Comparison of ENCODE assay signal across 8 mouse cellular contexts in the genomic region with DNA sequence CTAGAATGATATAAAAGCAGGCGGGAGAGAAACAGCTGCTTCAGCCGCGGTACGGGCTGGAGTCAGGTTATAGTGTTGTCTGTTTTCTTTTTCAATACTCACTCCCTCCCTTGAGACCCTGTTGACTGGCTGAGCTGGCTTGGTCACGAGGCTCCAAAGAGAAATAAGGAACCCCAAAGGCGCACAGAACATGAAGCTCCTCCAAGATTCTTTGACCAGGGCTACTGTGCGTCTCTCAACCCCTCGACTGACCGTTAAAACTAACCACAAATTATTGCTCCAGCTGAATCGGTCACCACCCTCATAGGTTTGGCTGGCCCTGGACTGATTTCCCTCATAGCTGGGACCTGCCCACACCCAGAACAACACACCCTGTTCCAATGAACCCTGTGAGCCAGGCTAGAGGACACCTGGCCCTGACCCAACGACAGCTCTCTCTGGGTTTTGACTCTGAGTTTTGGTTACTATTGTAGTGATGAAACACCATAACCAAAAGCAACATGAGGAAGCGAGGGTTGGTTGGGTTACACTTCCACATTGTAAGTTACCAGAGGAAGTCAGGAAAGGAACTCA. TPM values are rescaled to one million over a fixed set of nuclear protein-coding genes. Genes with fewer than 3 reads are reported as not detected.
DNase-seq lines count a peak whose midpoint lies in the region; ATAC-seq and TF ChIP-seq lines count a peak whose summit lies in the region.

No protein-coding gene starts in this region.

- peak overlapping the region; percentile 62 for H3K27ac ChIP-seq in liver, adult 2 months (replicated peaks; ENCODE audit: insufficient read depth, low read depth, low read length)
- H3K27ac ChIP-seq in spleen, adult 2 months (ENCODE audit: insufficient read depth, low read length), result peak overlapping the region; percentile 93
- no peak overlapping the region for H3K27ac ChIP-seq in neural tube, embryonic 15.5 days (replicated peaks)

- peak; percentile 53 to 55 for DNase-seq in lung, adult 18-20 months
- no peak for DNase-seq in lung, adult 2 months
- peak; percentile 89 for DNase-seq in liver, adult 2 months (ENCODE audit: extremely low read depth, low read depth, low spot score)
- no peak for DNase-seq in spleen, adult 2 months (ENCODE audit: low read depth in 1 of 2, low spot score in 2 of 2)
- DNase-seq in thymus, postnatal 4 days, result no peak
- DNase-seq in layer of hippocampus, postnatal 36 days, result no peak

- no peak for TF ChIP-seq CTCF in lung, adult 2 months (IDR thresholded peaks at IDR 0.05; ENCODE audit: insufficient read depth, low read length)
- TF ChIP-seq CTCF in liver, adult 2 months (IDR thresholded peaks at IDR 0.05; ENCODE audit: low read depth, low read length), result no peak
- TF ChIP-seq CTCF in spleen, adult 2 months (IDR thresholded peaks at IDR 0.05; ENCODE audit: extremely low read depth, insufficient read depth, insufficient read length, insufficient replicate concordance), result no peak

- no peaks in the 10 kb centered on the region for H3K36me3 ChIP-seq in liver, adult 2 months (ENCODE audit: control insufficient read depth, insufficient read depth, low read length)
- peaks cover 12% of the 10 kb centered on the region for H3K36me3 ChIP-seq in spleen, adult 2 months (ENCODE audit: control insufficient read depth, insufficient read depth, low read length)
- H3K36me3 ChIP-seq in neural tube, embryonic 15.5 days, result no peaks in the 10 kb centered on the region

- H3K4me1 ChIP-seq in lung, adult 2 months (ENCODE audit: control insufficient read depth, insufficient read depth, low read length), result peaks cover 6% of the 10 kb centered on the region
- peaks cover 21% of the 10 kb centered on the region for H3K4me1 ChIP-seq in liver, adult 2 months (ENCODE audit: control insufficient read depth, insufficient read depth, low read length)
- H3K4me1 ChIP-seq in spleen, adult 2 months (ENCODE audit: control insufficient read depth, insufficient read depth, insufficient read length), result peaks cover 19% of the 10 kb centered on the region; the same call in 1 of the 2 replicates
- no peaks in the 10 kb centered on the region for H3K4me1 ChIP-seq in neural tube, embryonic 15.5 days

- H3K79me2 ChIP-seq in liver, adult 2 months (ENCODE audit: control insufficient read depth, insufficient read depth, low read length), result no peaks in the 10 kb centered on the region; the same call in 1 of the 2 replicates

- H3K27me3 ChIP-seq in liver, adult 2 months (ENCODE audit: control insufficient read depth, insufficient read depth, low read length), result no peaks in the 10 kb centered on the region
- no peaks in the 10 kb centered on the region for H3K27me3 ChIP-seq in spleen, adult 2 months (ENCODE audit: control insufficient read depth, insufficient read depth, low read length)
- H3K27me3 ChIP-seq in neural tube, embryonic 15.5 days (replicated peaks), result no peaks in the 10 kb centered on the region

- no peak overlapping the region for H3K9ac ChIP-seq in liver, adult 2 months (ENCODE audit: low read depth, low read length)
- H3K9ac ChIP-seq in neural tube, embryonic 15.5 days (replicated peaks), result no peak overlapping the region

- no peak overlapping the region for H3K4me2 ChIP-seq in neural tube, embryonic 15.5 days

- H3K9me3 ChIP-seq in neural tube, embryonic 15.5 days (replicated peaks), result no peaks in the 10 kb centered on the region

- WGBS in lung, adult 2 months, result 72% methylated on average over 12 of the region's 12 CpGs
- WGBS in liver, adult 2 months, result 51% methylated on average over 12 of the region's 12 CpGs
- 32% methylated on average over 12 of the region's 12 CpGs for WGBS in spleen, adult 2 months
- WGBS in neural tube, embryonic 15.5 days, result 76% methylated on average over 12 of the region's 12 CpGs

- peak; percentile 75 for ATAC-seq in erythroblast, adult 5-6 weeks (replicated peaks; ENCODE audit: low FRiP score, poor library complexity, severe bottlenecking)
- ATAC-seq in neural tube, embryonic 15.5 days (ENCODE audit: low FRiP score), result no peak

- no peak for TF ChIP-seq POLR2A in lung, adult 2 months (IDR thresholded peaks at IDR 0.05; ENCODE audit: borderline replicate concordance, extremely low read depth, low read depth, low read length)
- no peak for TF ChIP-seq POLR2A in liver, adult 2 months (IDR thresholded peaks at IDR 0.05; ENCODE audit: extremely low read depth, insufficient read depth, low read length)
- TF ChIP-seq POLR2A in spleen, adult 2 months (IDR thresholded peaks at IDR 0.05; ENCODE audit: low read depth, low read length), result no peak

- no peak overlapping the region for H3K4me3 ChIP-seq in lung, adult 2 months (replicated peaks; ENCODE audit: extremely low read depth, low read depth, low read length)
- H3K4me3 ChIP-seq in liver, adult 2 months (ENCODE audit: insufficient read depth, low read depth, low read length), result no peak overlapping the region
- 0 out of 2 replicates have a peak overlapping the region, but pooled peaks have one; percentile 12 for H3K4me3 ChIP-seq in spleen, adult 2 months (ENCODE audit: extremely low read depth, insufficient read depth, insufficient read length)
- no peak overlapping the region for H3K4me3 ChIP-seq in neural tube, embryonic 15.5 days (replicated peaks)

RNA-seq across cellular contexts. Expression of a gene that starts 0.8 kb away (rescaled TPM):
- polyA plus RNA-seq in lung, adult 2 months (2012; rRNA removed), result 51.1 and 56.8 TPM in 2 replicates
- total RNA-seq in erythroblast, adult 5-6 weeks (2015; ENCODE audit: low replicate concordance), result 634 and 677 TPM in 2 replicates
- 775 and 846 TPM in 2 replicates for total RNA-seq in erythroblast, adult 5-6 weeks (2017; ENCODE audit: low replicate concordance)
- 11.2 and 14.4 TPM in 2 replicates for total RNA-seq in liver, adult 2 months (2014; rRNA removed)
- 25.9 and 55.6 TPM in 2 replicates for polyA plus RNA-seq in liver, adult 2 months (2012; rRNA removed)
- 210 and 232 TPM in 2 replicates for polyA plus RNA-seq in spleen, adult 2 months (2012; rRNA removed)
- total RNA-seq in layer of hippocampus, postnatal 36 days (2021), result 1 to 10 TPM in 1 of 2 experiments, under 1 TPM in 1; 0.60 to 1.1 TPM
- 0.37 and 1.4 TPM in 2 replicates for polyA plus RNA-seq in neural tube, embryonic 15.5 days (2015; fragmentation: Nextera tagmentation; extraction: Ambion mirVana)

RNA-seq across cellular contexts. Expression of a gene that starts 30.2 kb away (rescaled TPM):
- polyA plus RNA-seq in lung, adult 2 months (2012; rRNA removed), result 8.9 and 14.8 TPM in 2 replicates
- total RNA-seq in erythroblast, adult 5-6 weeks (2015; ENCODE audit: low replicate concordance), result 3.6 and 8.8 TPM in 2 replicates
- total RNA-seq in erythroblast, adult 5-6 weeks (2017; ENCODE audit: low replicate concordance), result 2.3 and 2.5 TPM in 2 replicates
- total RNA-seq in liver, adult 2 months (2014; rRNA removed), result 14.8 and 15.2 TPM in 2 replicates
- 23.3 and 35.3 TPM in 2 replicates for polyA plus RNA-seq in liver, adult 2 months (2012; rRNA removed)
- polyA plus RNA-seq in spleen, adult 2 months (2012; rRNA removed), result 22.2 and 33.6 TPM in 2 replicates
- 10 to 100 TPM; 40.4 to 45.9 TPM for total RNA-seq in layer of hippocampus, postnatal 36 days (2021)
- polyA plus RNA-seq in neural tube, embryonic 15.5 days (2015; fragmentation: Nextera tagmentation; extraction: Ambion mirVana), result 68.2 and 79.2 TPM in 2 replicates

RNA-seq across cellular contexts. Expression of a gene that starts 31.5 kb away (rescaled TPM):
- polyA plus RNA-seq in lung, adult 2 months (2012; rRNA removed), result 0.09 TPM in 1 of 2 replicates, not detected in the other
- not detected in 2 replicates for total RNA-seq in erythroblast, adult 5-6 weeks (2015; ENCODE audit: low replicate concordance)
- total RNA-seq in erythroblast, adult 5-6 weeks (2017; ENCODE audit: low replicate concordance), result not detected in 2 replicates
- total RNA-seq in liver, adult 2 months (2014; rRNA removed), result not detected in 2 replicates
- not detected in 2 replicates for polyA plus RNA-seq in liver, adult 2 months (2012; rRNA removed)
- polyA plus RNA-seq in spleen, adult 2 months (2012; rRNA removed), result 5.4 and 10.5 TPM in 2 replicates
- total RNA-seq in layer of hippocampus, postnatal 36 days (2021), result 10 to 100 TPM; 17.6 to 28.1 TPM
- polyA plus RNA-seq in neural tube, embryonic 15.5 days (2015; fragmentation: Nextera tagmentation; extraction: Ambion mirVana), result 80.3 and 113 TPM in 2 replicates

RNA-seq across cellular contexts. Expression of a gene that starts 34.7 kb away (rescaled TPM):
- 35.0 and 49.1 TPM in 2 replicates for polyA plus RNA-seq in lung, adult 2 months (2012; rRNA removed)
- total RNA-seq in erythroblast, adult 5-6 weeks (2015; ENCODE audit: low replicate concordance), result 11.7 and 19.6 TPM in 2 replicates
- 11.1 and 11.2 TPM in 2 replicates for total RNA-seq in erythroblast, adult 5-6 weeks (2017; ENCODE audit: low replicate concordance)
- total RNA-seq in liver, adult 2 months (2014; rRNA removed), result 13.5 and 13.6 TPM in 2 replicates
- polyA plus RNA-seq in liver, adult 2 months (2012; rRNA removed), result 13.0 and 19.5 TPM in 2 replicates
- polyA plus RNA-seq in spleen, adult 2 months (2012; rRNA removed), result 58.0 and 69.5 TPM in 2 replicates
- 10 to 100 TPM; 40.6 to 40.8 TPM for total RNA-seq in layer of hippocampus, postnatal 36 days (2021)
- 37.4 and 40.6 TPM in 2 replicates for polyA plus RNA-seq in neural tube, embryonic 15.5 days (2015; fragmentation: Nextera tagmentation; extraction: Ambion mirVana)

RNA-seq across cellular contexts. Expression of a gene that starts 59.8 kb away (rescaled TPM):
- polyA plus RNA-seq in lung, adult 2 months (2012; rRNA removed), result 0.09 and 0.12 TPM in 2 replicates
- 1.0 and 4.0 TPM in 2 replicates for total RNA-seq in erythroblast, adult 5-6 weeks (2015; ENCODE audit: low replicate concordance)
- total RNA-seq in erythroblast, adult 5-6 weeks (2017; ENCODE audit: low replicate concordance), result 7.1 and 9.9 TPM in 2 replicates
- total RNA-seq in liver, adult 2 months (2014; rRNA removed), result 0.07 TPM in 1 of 2 replicates, not detected in the other
- 0.04 TPM in 1 of 2 replicates, not detected in the other for polyA plus RNA-seq in liver, adult 2 months (2012; rRNA removed)
- 0.22 TPM in 2 replicates for polyA plus RNA-seq in spleen, adult 2 months (2012; rRNA removed)
- under 1 TPM; 0.15 to 0.40 TPM for total RNA-seq in layer of hippocampus, postnatal 36 days (2021)
- 0.75 and 0.84 TPM in 2 replicates for polyA plus RNA-seq in neural tube, embryonic 15.5 days (2015; fragmentation: Nextera tagmentation; extraction: Ambion mirVana)

Comparison
In these comparisons a context has a peak if more than half of its experiments do, and no peak if none do; other contexts are left out.
1. DNase-seq: peak in lung, adult 18-20 months (2 of 2) and liver, adult 2 months (single experiment); none in lung, adult 2 months (single experiment), spleen, adult 2 months (0 of 2), thymus, postnatal 4 days (single experiment) and layer of hippocampus, postnatal 36 days (0 of 2).
2. RNA of a gene that starts 0.8 kb away (polyA plus RNA-seq): 210 to 232 TPM in spleen, adult 2 months, 51.1 to 56.8 TPM in lung, adult 2 months and 25.9 to 55.6 TPM in liver, adult 2 months; 0.37 to 1.4 TPM in neural tube, embryonic 15.5 days; every median in the first group is over 10 times any median in the second.